Mouse (Mus musculus) embryonic facial prominence, embryonic 14.5 days (tissue): ENCODE measurements at regions not wholly inside any gene's neighbourhood (a gene's known extent, or its start where the extent isn't known, plus 50 kb on each side); places are given as distances from the start of the nearest gene placed in this dataset.

Experiments
- ATAC-seq: fragments of 200-750 bp; cut with Nextera tagmentation; 2 replicates; pipeline ENCODE4 v1.8.0; 2017; ENCODE audit warnings: low read depth, moderate number of reproducible peaks, moderate TSS enrichment
- DNase-seq: peaks from one replicate; pipeline ENCODE4 v3.0.0-alpha.2; 2015; ENCODE audit warnings: low spot score
- H3K27ac ChIP-seq: fragments of 300-500 bp; sonication (generic); replicated peaks from 2 replicates; pipeline ENCODE4 v1.5.1; 2014; ENCODE audit warnings: low read depth, mild to moderate bottlenecking, low read length, moderate library complexity
- H3K27me3 ChIP-seq: fragments of 300-500 bp; sonication (generic); replicated peaks from 2 replicates; pipeline ENCODE4 v1.6.1; 2014; ENCODE audit warnings: low read length; ENCODE audit not compliant: control insufficient read depth, insufficient read depth
- H3K36me3 ChIP-seq: fragments of 300-500 bp; sonication (generic); 2 replicates; pipeline ENCODE4 v1.6.1; 2014; ENCODE audit warnings: low read length, mixed read lengths; ENCODE audit not compliant: control insufficient read depth, insufficient read depth
- H3K4me1 ChIP-seq: fragments of 300-500 bp; sonication (generic); 2 replicates; pipeline ENCODE4 v1.6.1; 2014; ENCODE audit warnings: antibody characterized with exemption, low read length; ENCODE audit not compliant: control insufficient read depth, insufficient read depth
- H3K4me2 ChIP-seq: fragments of 300-500 bp; sonication (generic); 2 replicates; pipeline ENCODE4 v1.6.1; 2014; ENCODE audit warnings: low read depth, mild to moderate bottlenecking, low read length, moderate library complexity, mixed read lengths
- H3K4me3 ChIP-seq: fragments of 300-500 bp; sonication (generic); 2 replicates; pipeline ENCODE4 v1.5.1; 2014; ENCODE audit warnings: low read depth, mild to moderate bottlenecking, low read length
- H3K9ac ChIP-seq: fragments of 300-500 bp; sonication (generic); 2 replicates; pipeline ENCODE4 v1.6.1; 2014; ENCODE audit warnings: low read depth, mild to moderate bottlenecking, low read length, moderate library complexity, mixed read lengths
- H3K9me3 ChIP-seq: fragments of 300-500 bp; sonication (generic); 2 replicates; pipeline ENCODE4 v1.6.1; 2016; ENCODE audit warnings: low read length; ENCODE audit not compliant: control insufficient read depth
- WGBS: fragments of 180-500 bp; shearing (Covaris S2); extraction: QIAGEN DNeasy Blood & Tissue Kit; methylation state at CpG from one replicate; pipeline ENCODE4 v1.1.7; 2014; 5-methylcytosine and 5-hydroxymethylcytosine counted together

GRCm38 (mm10) chr2:162712394-162712793 is 51.4 kb upstream of the Ptprt start:
- ATAC-seq (no peak), DNase-seq (no peak)
- Histone ChIP-seq H3K4me1 (no peaks in the 10 kb centered on the region), H3K9me3 (no peaks in the 10 kb centered on the region), H3K9ac (no peak overlapping the region), H3K27ac (no peak overlapping the region), H3K36me3 (no peaks in the 10 kb centered on the region), H3K4me3 (no peak overlapping the region), H3K27me3 (no peaks in the 10 kb centered on the region), H3K4me2 (no peak overlapping the region)
- 90% methylated on average over 9 of the region's 9 CpGs for WGBS
